Mouse (Mus musculus) gastrocnemius, postnatal 25 days (tissue): ENCODE measurements around the gene Stim1. TPM values are rescaled to one million over a fixed set of nuclear protein-coding genes. Genes with fewer than 3 reads are reported as not detected.

Experiments
- DNase-seq: peaks from one replicate; pipeline ENCODE4 v3.0.0; 2022
- total RNA-seq, 2 experiments: library from RNA; stranded (reverse); gene quantifications; 1 replicate in 1 of 2; 2 replicates in 1 of 2; pipeline ENCODE4 v1.2.3; 2021

The Stim1 gene
- total RNA-seq, 2 experiments from 2014 or later, result 169 to 171 TPM

- no peak for DNase-seq
Measured at GRCm38 (mm10) chr7:102300761-102301160, 33.2 kb downstream of the Stim1 start.

- no peak for DNase-seq
Measured at GRCm38 (mm10) chr7:102302471-102302870, 34.9 kb downstream of the Stim1 start.

DNA sequence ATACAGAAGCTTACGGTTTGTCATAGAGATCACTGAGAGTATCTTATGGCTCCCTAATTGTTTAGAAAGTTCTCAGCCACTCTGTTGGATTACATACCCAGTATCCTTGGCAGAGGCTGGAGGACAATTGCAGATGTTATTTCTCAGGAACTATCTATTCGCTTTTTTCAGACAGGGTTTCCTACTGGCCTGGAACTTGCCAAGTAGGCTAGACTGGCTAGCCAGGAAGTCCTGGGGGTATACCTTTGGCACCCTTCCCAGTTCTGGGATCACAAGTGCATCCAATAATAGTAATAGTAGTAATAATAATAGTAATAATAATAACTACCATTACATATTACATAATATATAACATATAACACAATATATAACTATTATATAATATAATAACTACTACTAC is 38.0 kb downstream of the Stim1 start:
- DNase-seq, result no peak

DNA sequence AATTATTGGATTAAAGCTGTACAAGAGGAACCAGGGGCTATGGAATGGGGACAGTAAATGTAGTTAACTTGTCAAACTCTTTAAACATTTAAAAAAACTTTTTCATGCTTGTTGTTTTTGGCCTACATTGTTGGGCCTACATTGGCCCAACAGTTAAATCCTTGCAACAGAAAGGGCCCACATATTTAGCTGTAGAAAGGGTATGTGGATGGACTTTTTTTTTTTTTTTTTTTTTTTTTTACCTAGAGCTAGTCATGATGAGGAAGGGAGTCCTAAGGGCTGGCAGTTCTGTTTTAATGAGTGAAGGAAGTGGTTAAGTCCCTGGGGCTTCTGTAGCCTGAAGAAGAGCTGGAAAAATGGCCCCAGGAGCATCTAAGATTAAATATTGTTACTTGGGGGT is 42.7 kb downstream of the Stim1 start:
- no peak for DNase-seq

DNA sequence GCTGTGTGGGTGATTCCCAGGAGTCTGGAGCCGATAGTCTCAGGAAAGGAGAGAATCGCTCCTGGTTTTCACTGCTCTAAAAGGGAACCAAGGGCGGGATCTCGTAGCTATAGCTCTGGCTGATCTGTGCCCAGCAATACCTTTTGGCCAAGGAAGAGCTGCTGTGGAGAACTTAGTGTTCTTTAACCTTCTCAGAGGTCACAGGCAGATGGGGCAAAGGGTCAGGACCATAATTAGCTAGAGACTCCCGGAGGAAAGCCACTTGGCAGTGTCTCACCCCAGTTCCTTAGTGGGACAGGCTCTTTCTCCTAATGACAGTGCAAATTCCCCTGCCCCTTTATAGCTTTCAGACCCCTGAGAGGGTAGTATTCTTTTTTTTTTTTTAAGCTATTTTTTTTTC is 43.2 kb downstream of the Stim1 start:
- no peak for DNase-seq

GRCm38 (mm10) chr7:102312840-102313534 is 45.4 kb downstream of the Stim1 start:
- DNase-seq, result no peak

DNA sequence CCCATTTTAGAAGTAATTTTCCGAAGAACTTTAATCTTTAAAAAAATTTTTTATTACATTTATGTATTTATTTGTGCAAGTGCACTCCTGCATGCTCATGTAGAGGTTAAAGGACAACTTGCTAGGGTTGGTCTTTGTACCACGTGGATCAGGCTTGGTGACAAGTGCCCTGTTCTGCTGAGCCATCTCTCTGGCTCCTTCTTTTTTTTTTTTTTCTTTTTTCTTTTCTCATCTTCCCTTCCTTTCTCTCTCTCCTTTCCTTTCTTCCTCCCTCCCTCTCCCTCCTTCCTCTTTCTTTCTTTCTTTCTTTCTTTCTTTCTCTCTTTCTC is 45.9 kb downstream of the Stim1 start:
- DNase-seq, result no peak

DNA sequence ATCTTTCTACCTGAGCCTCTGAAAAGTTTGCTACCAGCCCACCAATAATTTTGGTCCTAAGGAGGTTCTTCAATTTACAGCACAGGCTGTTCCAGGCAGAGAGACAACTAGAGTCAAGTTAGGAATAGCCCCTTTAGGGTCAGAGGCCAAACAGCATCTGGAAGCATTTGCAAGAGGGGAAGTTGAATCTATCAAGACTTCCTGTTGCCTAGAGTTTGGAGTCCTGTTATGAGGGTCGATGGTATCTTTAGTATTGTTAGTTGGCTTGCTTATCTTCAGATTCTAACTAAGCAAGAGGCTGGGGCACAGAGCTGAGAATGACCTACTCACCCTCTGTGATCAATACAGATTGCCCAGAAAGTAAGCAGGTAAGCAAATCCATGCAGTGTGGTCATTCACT is 46.5 kb downstream of the Stim1 start:
- no peak for DNase-seq

DNA sequence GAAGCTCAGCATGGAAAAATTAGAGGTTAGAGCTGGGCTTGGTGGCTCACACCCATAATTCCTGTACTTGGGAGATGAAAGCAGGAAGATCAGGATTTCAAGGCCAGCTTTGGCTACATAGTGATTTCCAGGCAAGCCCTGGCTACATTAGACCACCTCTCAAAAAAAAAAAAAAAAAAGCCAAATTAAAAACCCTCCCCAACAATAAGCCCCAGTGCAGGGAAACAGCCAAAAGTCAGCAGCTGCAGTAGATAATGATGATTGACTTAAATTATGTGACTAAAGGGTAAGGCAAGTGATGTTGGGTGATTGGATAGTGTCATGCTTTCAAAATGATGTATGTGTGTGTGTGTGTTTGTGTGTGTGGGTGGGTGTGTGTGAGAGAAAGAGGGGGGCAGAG is 47.3 kb downstream of the Stim1 start:
- no peak for DNase-seq

- DNase-seq, result no peak
Measured at GRCm38 (mm10) chr7:102315435-102315834, 47.8 kb downstream of the Stim1 start.

GRCm38 (mm10) chr7:102317583-102318168 is 50.1 kb downstream of the Stim1 start:
- DNase-seq, result no peak

- DNase-seq, result no peak
Measured at GRCm38 (mm10) chr7:102322137-102322536, 54.5 kb downstream of the Stim1 start.

DNA sequence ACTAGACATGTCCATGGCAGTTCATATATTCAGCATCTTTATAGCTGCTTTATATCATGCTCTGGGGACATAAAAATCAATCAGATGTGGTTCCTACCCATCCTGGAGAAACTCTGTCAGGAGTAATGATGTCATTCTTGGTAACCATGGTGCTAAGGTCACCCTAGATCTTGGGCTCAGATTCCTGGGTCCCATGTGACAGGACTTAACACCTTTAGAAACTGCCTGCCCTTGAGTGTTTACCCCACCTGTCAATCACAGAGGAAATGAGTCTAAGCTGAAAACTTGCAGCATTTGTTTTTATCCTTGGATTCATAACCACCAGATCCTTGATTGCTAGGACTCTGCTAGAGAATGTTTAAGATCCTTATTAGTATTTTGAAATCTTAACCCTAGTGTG is 58.7 kb downstream of the Stim1 start:
- DNase-seq, result no peak

DNA sequence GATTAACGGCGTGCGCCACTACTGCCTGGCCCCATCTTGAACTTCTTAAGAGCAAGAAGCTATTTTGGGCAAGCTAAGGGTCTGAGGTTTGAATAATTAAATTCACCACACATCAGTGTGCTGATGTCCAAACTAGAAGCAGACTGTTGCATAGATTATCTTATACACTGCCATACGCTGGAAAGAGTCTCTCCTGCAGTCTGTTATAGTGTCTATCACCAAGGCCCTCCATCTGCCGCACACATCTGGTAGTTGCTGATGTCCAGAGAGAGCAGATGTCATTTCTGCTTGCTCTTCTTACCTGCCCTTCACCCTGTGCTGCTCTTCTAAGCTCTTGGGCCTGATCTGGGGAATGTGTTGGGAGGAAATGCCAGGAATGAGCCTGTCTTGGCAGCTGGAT is 62.7 kb downstream of the Stim1 start:
- no peak for DNase-seq

DNA sequence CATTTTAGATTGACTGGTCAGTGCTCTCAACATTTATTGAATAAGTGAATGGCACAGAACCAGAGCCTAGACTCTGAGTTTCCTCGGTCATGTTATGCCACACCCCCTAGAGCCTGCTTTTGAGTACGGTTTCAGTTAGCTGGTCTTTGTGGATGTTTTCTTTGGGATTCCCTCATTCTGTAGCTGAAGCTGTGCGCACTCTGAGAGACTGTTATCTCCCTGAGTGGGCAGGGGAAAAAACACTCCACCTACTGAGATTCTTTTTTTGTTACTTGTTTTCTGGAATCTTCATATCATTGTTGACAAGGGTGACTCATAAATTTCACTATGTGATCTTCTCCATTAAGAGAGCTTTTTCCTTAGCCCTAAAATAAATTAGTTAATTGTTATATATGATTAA is 63.9 kb downstream of the Stim1 start:
- DNase-seq, result no peak

DNA sequence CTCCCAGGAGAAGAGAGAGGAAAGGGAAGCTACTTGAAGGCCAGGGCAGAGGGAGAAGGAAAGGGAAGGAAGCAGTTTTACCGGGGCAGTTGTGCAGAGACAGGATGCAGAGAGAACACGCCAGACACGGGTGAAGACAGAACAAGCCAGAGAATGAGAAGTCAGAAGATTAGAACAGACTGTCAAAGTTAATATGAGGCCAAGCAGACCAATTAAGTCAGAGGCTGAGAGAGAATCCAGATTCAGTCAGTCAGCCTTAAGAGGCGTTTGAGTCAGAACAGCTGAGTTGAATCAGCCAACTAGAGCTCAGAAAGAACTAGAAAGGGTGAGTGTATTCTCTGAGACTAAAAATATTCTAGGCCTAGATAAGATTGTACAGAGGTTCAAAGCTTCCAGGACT is 66.1 kb downstream of the Stim1 start:
- DNase-seq, result no peak

DNA sequence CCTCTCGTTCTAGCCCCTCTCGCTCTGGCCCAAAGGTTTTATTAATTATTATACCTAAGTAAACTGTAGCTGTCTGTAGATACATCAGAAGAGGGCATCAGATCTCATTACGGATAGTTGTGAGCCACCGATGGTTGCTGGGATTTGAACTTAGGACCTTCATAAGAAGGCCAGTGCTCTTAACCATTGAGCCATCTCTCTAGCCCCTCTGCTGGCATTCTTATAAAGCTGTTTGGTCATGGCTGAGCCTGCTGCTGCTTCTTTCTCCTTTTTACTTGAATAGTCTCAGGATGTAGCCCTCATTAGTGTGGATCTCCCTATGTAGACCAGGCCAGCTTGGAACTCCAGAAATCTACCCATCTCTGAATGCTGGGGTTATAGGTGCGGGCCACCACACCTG is 69.7 kb downstream of the Stim1 start:
- no peak for DNase-seq

- peak; percentile 53 for DNase-seq
Measured at GRCm38 (mm10) chr7:102337898-102338297, 70.3 kb downstream of the Stim1 start.

DNA sequence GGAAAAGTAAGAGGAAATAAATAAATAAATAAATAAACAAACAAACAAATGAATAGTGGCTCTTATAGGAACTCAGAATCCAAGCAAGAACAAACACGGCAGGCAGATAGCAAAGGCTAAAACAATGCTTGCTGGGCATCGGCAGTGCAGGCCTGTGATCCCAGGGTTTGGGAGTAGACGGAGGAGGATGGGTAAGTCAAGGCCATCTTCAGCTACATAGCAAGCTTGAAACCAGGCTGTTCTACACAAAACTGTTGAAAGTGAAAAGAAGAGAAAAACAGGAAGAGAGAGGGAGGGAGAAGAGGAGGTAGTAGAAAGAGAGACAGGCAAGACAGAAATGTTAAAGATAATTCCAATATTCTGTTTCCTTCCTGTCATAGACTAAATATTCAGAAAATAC is 71.3 kb downstream of the Stim1 start:
- DNase-seq, result no peak

- DNase-seq, result peak; percentile 32
Measured at GRCm38 (mm10) chr7:102345893-102346292, 78.3 kb downstream of the Stim1 start.

- no peak for DNase-seq
Measured at GRCm38 (mm10) chr7:102347327-102347726, 79.7 kb downstream of the Stim1 start.

GRCm38 (mm10) chr7:102348681-102349080 is 81.1 kb downstream of the Stim1 start:
- no peak for DNase-seq

- DNase-seq, result no peak
Measured at GRCm38 (mm10) chr7:102349236-102349635, 81.6 kb downstream of the Stim1 start.

DNA sequence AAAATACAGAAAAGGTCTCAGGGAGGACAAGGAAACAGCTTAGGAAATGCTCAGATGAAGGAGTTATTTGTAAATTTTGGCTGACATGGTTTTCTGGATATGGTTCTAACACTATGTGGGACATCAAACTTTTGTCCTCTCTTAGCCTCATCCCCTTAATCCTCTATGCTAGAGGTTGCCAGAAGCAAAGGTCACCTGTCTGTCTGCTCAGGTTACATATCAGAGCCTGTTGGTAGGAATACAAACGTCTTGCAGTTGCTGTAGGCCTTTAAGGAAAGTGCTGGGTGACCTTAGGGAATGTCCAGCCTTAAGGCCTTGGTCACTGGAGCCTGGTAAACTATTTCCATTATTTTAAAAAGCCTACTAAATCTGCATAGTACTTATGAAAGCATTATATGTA is 85.8 kb downstream of the Stim1 start:
- peak; percentile 36 for DNase-seq

DNA sequence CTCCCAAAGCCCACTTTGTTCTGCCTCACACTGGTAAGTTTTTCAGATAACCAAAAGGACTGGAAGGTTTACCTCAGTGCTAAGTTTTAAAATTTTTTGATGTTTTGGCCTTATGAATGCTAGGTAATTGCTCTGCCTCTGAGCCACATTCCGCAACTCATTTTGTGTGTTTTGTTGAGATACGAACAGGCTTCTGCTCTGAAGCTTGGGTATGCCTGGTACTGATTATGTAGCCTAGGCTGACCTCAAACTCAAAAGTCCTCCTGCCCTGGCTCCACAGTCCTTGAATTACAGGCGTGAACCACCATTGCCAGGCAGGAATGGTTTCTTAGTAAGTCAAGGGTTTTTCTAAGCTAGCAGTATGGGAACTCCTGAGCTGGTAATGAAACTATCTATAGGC is 90.5 kb downstream of the Stim1 start:
- no peak for DNase-seq
